Mouse (Mus musculus) mature B cell (primary cell): Measurements from ENCODE around the gene Yif1b.
"Not testable (repeated sequence)": the region's sequence is repeated elsewhere in the genome, so short reads cannot be mapped to it uniquely, and the experiment has no call there.

Experiments
- in situ Hi-C: fragments of 300-500 bp; cut with MboI; formaldehyde crosslinking; loops from 2 replicates; pipeline ENCODE4 v1.14.3; 2019

The Yif1b gene

GRCm38 (mm10) chr7:29238019-29238967 lies at the start of gene Yif1b:
Gene Yif1b (plus strand): TSS chr7:29238329.
- in situ Hi-C loops: no loop called here

- in situ Hi-C loops: not testable (repeated sequence)
Observed at GRCm38 (mm10) chr7:29194230-29194629, 43.9 kb upstream of the Yif1b start.

DNA sequence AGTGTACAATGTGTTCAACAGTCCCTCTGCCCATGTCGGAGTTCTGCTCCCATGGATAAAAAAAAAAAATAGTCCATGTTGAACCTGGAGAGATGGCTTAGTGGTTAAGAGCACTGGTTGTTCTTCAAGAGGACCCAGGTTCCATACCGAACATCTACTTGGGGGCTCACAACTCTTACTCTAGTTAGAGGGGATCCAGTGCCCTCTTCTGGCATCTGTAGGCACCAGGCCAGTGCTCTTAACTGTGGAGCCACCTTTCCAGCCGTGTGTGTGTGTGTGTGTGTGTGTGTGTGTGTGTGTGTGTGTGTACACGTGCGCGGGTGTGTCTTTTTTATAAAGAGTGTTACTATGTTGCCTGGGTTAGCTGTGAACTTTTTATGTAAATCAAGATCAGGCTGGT lies 35.6 kb upstream of the Yif1b start:
- in situ Hi-C loops: no loop called here

DNA sequence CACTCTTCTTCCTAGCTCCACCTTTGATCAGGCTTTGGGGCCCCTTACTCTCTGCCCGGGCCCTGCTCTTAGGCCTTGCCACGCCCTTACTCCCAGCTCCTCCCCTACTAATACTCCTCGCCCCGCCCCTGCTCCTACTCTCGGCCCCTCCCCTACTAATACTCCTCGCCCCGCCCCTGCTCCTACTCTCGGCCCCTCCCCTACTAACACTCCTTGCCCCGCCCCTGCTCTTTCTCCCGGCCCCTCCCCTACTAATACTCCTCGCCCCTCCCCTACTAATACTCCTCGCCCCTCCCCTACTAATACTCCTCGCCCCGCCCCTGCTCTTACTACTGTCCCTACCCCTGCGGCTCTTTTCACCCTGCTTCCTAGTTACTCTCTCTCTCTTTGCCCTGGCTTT lies 27.1 kb upstream of the Yif1b start:
- in situ Hi-C loops: not testable (repeated sequence)

GRCm38 (mm10) chr7:29211415-29212198 lies 26.5 kb upstream of the Yif1b start:
- in situ Hi-C loops: no loop called here

GRCm38 (mm10) chr7:29212199-29212765 lies 25.8 kb upstream of the Yif1b start:
- in situ Hi-C loops: no loop called here

GRCm38 (mm10) chr7:29212775-29213560 lies 25.2 kb upstream of the Yif1b start:
- in situ Hi-C loops: not testable (repeated sequence)

- in situ Hi-C loops: no loop called here
Observed at GRCm38 (mm10) chr7:29213675-29214082, 24.4 kb upstream of the Yif1b start, which contains the start of gene Catsperg1. Gene Catsperg1 (minus strand): TSS chr7:29214035.

DNA sequence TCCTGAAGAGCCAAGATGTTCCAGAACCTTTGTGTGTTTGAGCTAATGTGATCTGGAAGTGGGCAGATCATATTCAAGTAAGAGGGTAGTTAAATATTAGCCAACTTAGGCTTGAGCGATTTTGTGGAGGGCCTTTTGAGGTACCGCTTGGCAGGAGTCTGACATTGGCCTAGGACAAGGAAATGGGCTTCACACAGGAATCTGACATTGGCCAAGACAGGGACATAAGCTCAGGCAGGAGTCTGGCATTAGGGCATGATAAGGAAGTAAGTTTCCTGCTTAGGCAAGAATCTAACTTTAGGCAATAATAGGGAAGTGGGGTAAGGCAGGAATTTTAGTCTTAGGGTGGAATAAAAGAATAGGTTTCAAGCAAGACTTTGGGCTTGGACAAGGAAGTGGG lies 23.9 kb upstream of the Yif1b start:
- in situ Hi-C loops: no loop called here

DNA sequence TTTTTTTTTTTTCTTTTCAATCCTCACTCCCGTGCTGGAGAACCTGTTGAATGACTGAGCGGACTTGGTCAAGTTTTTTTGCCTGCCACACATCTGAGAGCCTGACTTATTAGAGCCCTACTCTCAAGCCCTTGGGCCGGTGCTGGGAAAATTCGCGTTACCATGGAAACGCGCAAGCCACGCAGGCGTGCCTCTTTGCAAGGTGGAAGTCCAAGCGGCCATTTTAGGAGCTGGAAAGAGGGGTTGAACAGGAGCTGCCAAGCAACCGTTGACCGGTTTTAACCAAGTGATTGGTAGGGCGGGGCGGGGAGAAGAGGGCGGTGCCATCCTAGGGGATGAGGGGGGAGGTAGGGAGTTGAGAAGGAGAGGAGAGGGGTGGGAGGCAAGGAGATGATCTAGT lies 23.3 kb upstream of the Yif1b start:
- in situ Hi-C loops: no loop called here

- in situ Hi-C loops: no loop called here
Observed at GRCm38 (mm10) chr7:29224756-29225394, 13.3 kb upstream of the Yif1b start.

- in situ Hi-C loops: no loop called here
Observed at GRCm38 (mm10) chr7:29225520-29225919, 12.6 kb upstream of the Yif1b start.

DNA sequence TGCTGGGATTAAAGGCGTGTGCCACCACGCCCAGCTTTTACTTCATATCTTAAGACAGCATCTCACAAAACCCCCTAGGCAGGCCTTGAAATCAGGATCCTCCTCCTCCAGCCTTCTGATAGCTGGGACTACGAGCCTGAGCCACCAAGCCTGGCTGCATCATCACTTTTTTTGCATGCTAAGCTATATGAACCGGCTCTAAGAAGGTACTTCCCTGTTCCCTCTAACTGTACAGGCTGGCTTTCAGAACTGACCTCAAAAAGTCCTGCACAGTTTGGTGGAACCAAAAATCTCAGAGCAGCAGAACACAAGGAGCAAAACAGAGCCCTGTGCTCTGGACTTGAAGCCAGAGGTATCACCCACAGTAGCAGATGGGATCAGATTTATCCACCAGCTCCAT lies 9.9 kb upstream of the Yif1b start:
- in situ Hi-C loops: no loop called here

GRCm38 (mm10) chr7:29230560-29230959 lies 7.6 kb upstream of the Yif1b start:
- in situ Hi-C loops: no loop called here

DNA sequence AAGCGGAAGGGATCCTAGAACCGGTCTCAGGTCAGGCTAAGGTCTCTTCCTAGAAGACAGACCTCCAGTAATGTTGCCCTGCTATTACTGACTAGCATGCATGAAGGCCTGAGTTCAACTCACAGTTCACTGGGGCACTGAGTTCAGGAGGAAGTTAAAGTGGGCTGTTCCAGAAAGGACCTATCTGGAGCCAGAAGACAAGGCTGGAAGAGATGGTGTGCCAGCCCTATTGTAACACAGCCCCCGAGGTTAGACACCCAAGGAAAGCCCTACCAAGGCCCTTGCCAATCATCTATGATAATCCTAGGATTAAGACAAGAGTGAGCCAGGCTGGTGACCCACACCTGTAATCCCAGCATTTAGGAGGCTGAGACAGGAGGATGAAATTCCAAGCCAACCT lies 6.6 kb upstream of the Yif1b start:
- in situ Hi-C loops: no loop called here

GRCm38 (mm10) chr7:29232247-29233013 lies 5.7 kb upstream of the Yif1b start, which contains the start of gene Kcnk6:
Gene Kcnk6 (minus strand): TSS chr7:29232515.
- in situ Hi-C loops: no loop called here

GRCm38 (mm10) chr7:29233745-29234144 lies 4.4 kb upstream of the Yif1b start:
- in situ Hi-C loops: no loop called here

GRCm38 (mm10) chr7:29234661-29235060 lies 3.5 kb upstream of the Yif1b start:
- in situ Hi-C loops: no loop called here

DNA sequence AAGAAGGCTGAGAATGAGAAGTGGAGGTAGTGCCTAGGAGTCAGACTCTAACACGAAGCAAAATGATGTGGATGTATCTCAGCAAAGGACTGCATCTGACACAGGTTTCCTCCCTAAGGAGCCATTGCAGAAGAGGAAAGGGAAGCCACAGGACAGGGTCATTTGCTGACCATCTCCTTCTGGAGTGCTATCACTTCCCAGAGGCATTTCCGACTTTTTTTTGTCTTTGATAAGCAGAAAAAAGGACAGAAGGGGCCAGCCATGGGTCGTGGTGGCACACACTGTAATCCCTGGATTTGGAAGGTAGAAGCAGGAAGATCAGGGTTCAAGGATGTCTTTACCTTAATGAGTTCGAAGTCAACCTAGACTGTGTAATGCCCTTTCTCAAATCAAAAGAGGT lies 1.5 kb upstream of the Yif1b start:
- in situ Hi-C loops: no loop called here

GRCm38 (mm10) chr7:29237596-29237995 lies 533 bp upstream of the Yif1b start:
- in situ Hi-C loops: not testable (repeated sequence)
